Mouse (Mus musculus): Measurements from ENCODE around the gene Cacna1d.

Cacna1d gene

GRCm38 (mm10) chr14:29996000-29996751 is 495.1 kb downstream of the Cacna1d start:
- intact Hi-C loops (cut with DNase I), result no loop called here

GRCm38 (mm10) chr14:29994976-29995375 is 496.3 kb downstream of the Cacna1d start:
- intact Hi-C loops (cut with DNase I), result no loop called here

Data from adrenal gland (tissue).